Mouse (Mus musculus): ENCODE measurements at regions not wholly inside any gene's neighbourhood (a gene's known extent, or its start where the extent isn't known, plus 50 kb on each side); places are given as distances from the start of the nearest gene placed in this dataset.

DNA sequence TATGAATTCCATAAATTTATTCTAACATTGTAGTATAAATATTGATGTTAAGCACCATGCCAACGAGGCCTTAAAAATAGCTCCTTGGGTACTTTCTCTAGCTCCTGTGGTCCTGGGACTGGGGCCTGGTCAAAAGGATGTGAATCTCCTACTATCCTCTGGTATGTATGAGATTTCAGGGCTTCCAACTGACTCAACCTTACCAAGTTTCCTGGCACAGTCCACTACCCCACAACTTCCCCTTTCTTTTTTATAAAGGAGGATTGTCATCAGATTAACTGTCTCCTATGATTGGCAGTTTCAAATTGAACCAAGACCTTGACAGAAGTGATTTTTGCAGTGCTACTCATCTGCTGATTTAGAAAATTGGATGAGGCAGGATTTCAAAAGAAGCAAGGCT is 1097.4 kb downstream of the Adam6a start:
- Histone ChIP-seq H3K79me2 (ENCODE audit: control insufficient read depth, insufficient read depth, low read length, poor library complexity) (no peaks in the 10 kb centered on the region), H3K4me1 (ENCODE audit: control insufficient read depth in 1 of 2, insufficient read depth in 2 of 2, low read length in 2 of 2) (no peaks in the 10 kb centered on the region), H3K36me3 (ENCODE audit: control insufficient read depth in 1 of 2, insufficient read depth in 2 of 2, low read length in 2 of 2) (no peaks in the 10 kb centered on the region), H3K9me3 (replicated peaks; ENCODE audit: insufficient read depth, low read length) (no peaks in the 10 kb centered on the region), H3K4me3 (ENCODE audit: control insufficient read depth in 1 of 2, insufficient read depth in 1 of 2, low read depth in 2 of 2, low read length in 2 of 2) (no peak overlapping the region), H3K9ac (ENCODE audit: control insufficient read depth, low read depth, low read length, poor library complexity, severe bottlenecking) (no peak overlapping the region), H3K27me3 (ENCODE audit: control insufficient read depth in 1 of 2, insufficient read depth in 2 of 2, low read length in 2 of 2) (no peaks in the 10 kb centered on the region), H3K27ac (ENCODE audit: control insufficient read depth, low read depth, low read length) (no peak overlapping the region)
- TF ChIP-seq MAX (IDR thresholded peaks at IDR 0.05; ENCODE audit: low read length): no peak
- no peak for TF ChIP-seq TAL1 (IDR thresholded peaks at IDR 0.05; ENCODE audit: low read length)
- TF ChIP-seq JUND (IDR thresholded peaks at IDR 0.05; ENCODE audit: low read depth, low read length): no peak
- TF ChIP-seq MAFK (IDR thresholded peaks at IDR 0.05; ENCODE audit: borderline replicate concordance, low read depth, low read length): no peak
- no peak for TF ChIP-seq MAZ (IDR thresholded peaks at IDR 0.05; ENCODE audit: low read depth, low read length)
- DNase-seq (ENCODE audit: low read depth, low spot score): no peak

DNA sequence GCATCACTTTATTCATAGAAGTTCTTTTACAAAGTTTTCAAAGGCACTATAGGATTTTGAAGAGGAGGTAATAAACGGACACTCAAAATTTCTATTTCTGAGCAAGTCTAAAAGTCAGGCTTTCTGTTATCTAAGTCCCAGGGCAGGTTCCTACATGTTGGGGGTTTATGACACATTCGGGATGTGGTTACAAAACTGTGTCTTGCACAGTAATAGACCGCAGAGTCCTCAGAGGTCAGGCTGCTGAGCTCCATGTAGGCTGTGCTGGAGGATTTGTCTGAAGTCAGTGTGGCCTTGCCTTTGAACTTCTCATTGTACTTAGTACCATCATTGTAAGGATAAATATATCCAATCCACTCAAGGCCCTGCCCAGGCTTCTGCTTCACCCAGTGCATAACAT is 1102.7 kb downstream of the Adam6a start:
- H3K4me1 ChIP-seq (ENCODE audit: control insufficient read depth in 1 of 2, insufficient read depth in 2 of 2, low read length in 2 of 2): no peaks in the 10 kb centered on the region
- no peaks in the 10 kb centered on the region for H3K9me3 ChIP-seq (replicated peaks; ENCODE audit: insufficient read depth, low read length)
- H3K27ac ChIP-seq (ENCODE audit: control insufficient read depth, low read depth, low read length): no peak overlapping the region
- no peak overlapping the region for H3K4me3 ChIP-seq (ENCODE audit: control insufficient read depth in 1 of 2, insufficient read depth in 1 of 2, low read depth in 2 of 2, low read length in 2 of 2)
- H3K36me3 ChIP-seq (ENCODE audit: control insufficient read depth in 1 of 2, insufficient read depth in 2 of 2, low read length in 2 of 2): no peaks in the 10 kb centered on the region
- no peak overlapping the region for H3K9ac ChIP-seq (ENCODE audit: control insufficient read depth, low read depth, low read length, poor library complexity, severe bottlenecking)
- H3K79me2 ChIP-seq (ENCODE audit: control insufficient read depth, insufficient read depth, low read length, poor library complexity): no peaks in the 10 kb centered on the region
- no peak for DNase-seq (ENCODE audit: low read depth, low spot score)
- TF ChIP-seq GATA1 (IDR thresholded peaks at IDR 0.05; ENCODE audit: low read depth, low read length) (no peak), MYB (IDR thresholded peaks at IDR 0.05; ENCODE audit: low read depth, low read length) (no peak), TBP (IDR thresholded peaks at IDR 0.05; ENCODE audit: low read depth, low read length) (no peak), SIN3A (IDR thresholded peaks at IDR 0.05; ENCODE audit: low read length) (no peak), EP300 (IDR thresholded peaks at IDR 0.05; ENCODE audit: low read depth in 1 of 2, low read length in 2 of 2) (no peak), MAX (IDR thresholded peaks at IDR 0.05; ENCODE audit: low read length) (no peak), USF1 (IDR thresholded peaks at IDR 0.05; ENCODE audit: low read depth, low read length) (no peak), CHD1 (IDR thresholded peaks at IDR 0.05; ENCODE audit: low read depth, low read length) (no peak), MEF2A (IDR thresholded peaks at IDR 0.05; ENCODE audit: extremely low read depth, insufficient replicate concordance, low read depth, low read length, poor library complexity, severe bottlenecking) (no peak), ZMIZ1 (IDR thresholded peaks at IDR 0.05; ENCODE audit: low read depth, low read length) (no peak), ZC3H11A (IDR thresholded peaks at IDR 0.05; ENCODE audit: low read depth, low read length) (no peak), RCOR1 (IDR thresholded peaks at IDR 0.05; ENCODE audit: low read depth, low read length) (no peak), CHD2 (IDR thresholded peaks at IDR 0.05; ENCODE audit: low read length) (no peak), ELF1 (IDR thresholded peaks at IDR 0.05; ENCODE audit: low read depth, low read length) (no peak), SMC3 (IDR thresholded peaks at IDR 0.05; ENCODE audit: low read depth, low read length) (no peak), POLR2AphosphoS5 (IDR thresholded peaks at IDR 0.05; ENCODE audit: borderline replicate concordance, low read depth, low read length) (no peak), ZKSCAN1 (IDR thresholded peaks at IDR 0.05; ENCODE audit: low read depth, low read length) (no peak), NRF1 (IDR thresholded peaks at IDR 0.05; ENCODE audit: insufficient read depth, low read depth, low read length, poor library complexity, severe bottlenecking) (no peak), MXI1 (IDR thresholded peaks at IDR 0.05; ENCODE audit: low read depth, low read length) (no peak), HCFC1 (IDR thresholded peaks at IDR 0.05; ENCODE audit: low read depth, low read length) (no peak)
- H3K27me3 ChIP-seq (ENCODE audit: control insufficient read depth in 1 of 2, insufficient read depth in 2 of 2, low read length in 2 of 2): no peaks in the 10 kb centered on the region
